In the genomic region with DNA sequence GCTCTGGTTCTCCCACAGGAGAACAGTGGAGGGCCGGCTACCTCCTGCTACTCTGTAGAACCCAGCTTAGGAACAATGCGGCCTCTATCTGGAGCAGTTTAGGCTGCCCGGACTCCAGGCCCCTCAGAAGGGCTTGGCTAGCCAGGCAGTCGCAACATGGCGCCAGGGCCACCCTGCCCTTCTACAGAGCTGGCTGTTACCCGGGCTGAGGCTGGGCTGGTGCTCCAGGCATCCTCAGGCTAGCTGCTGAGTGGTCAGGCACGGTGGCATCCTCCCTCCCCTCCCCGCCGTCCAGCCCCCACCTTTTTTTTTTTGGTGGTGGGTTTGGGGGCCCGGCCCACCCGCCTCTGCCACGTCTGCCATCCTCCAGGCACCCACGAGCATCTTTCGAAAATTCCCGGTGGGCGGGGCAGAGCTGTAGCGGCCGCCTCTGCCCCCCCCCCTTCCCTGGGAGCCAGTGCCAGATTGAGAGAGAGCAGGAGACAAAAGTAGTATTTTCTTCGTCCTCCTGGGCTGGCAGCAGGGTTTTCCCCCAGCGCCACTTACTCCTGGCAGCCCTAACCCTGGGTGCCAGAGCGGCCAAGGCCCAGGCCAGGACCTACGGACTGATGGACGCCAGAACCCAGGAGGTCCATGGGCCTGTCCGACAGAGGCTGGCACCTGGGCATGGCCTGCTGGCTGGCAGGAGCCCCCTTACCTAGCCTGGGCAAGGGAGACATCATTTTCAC, we compare ENCODE assay signal across 8 mouse cellular contexts. TPM values are rescaled to one million over a fixed set of nuclear protein-coding genes. Genes with fewer than 3 reads are reported as not detected.
DNase-seq lines count a peak whose midpoint lies in the region; ATAC-seq lines count a peak whose summit lies in the region.

No protein-coding gene starts in this region.

- H3K9me3 ChIP-seq in lung, embryonic 15.5 days: no peaks in the 10 kb centered on the region
- H3K9me3 ChIP-seq in midbrain, embryonic 16.5 days (replicated peaks; ENCODE audit: control insufficient read depth, low read length, poor library complexity, severe bottlenecking): no peaks in the 10 kb centered on the region

- H3K9ac ChIP-seq in lung, embryonic 15.5 days: no peak overlapping the region
- peak overlapping the region; percentile 59 for H3K9ac ChIP-seq in midbrain, embryonic 16.5 days (ENCODE audit: low read depth, low read length)

- 74% methylated on average over 21 of the region's 24 CpGs for WGBS in lung, embryonic 15.5 days
- 65% methylated on average over 24 of the region's 24 CpGs for WGBS in midbrain, embryonic 16.5 days

- ATAC-seq in lung, embryonic 15.5 days (ENCODE audit: borderline replicate concordance, extremely low read depth, low FRiP score, low TSS enrichment): no peak
- ATAC-seq in midbrain, embryonic 16.5 days: peak; percentile 68

- H3K27me3 ChIP-seq in lung, embryonic 15.5 days: no peaks in the 10 kb centered on the region
- H3K27me3 ChIP-seq in midbrain, embryonic 16.5 days (ENCODE audit: control insufficient read depth, insufficient read depth, low read depth, low read length): no peaks in the 10 kb centered on the region

- peaks cover 27% of the 10 kb centered on the region for H3K36me3 ChIP-seq in lung, embryonic 15.5 days
- H3K36me3 ChIP-seq in midbrain, embryonic 16.5 days (ENCODE audit: control insufficient read depth, insufficient read depth, low read length): no peaks in the 10 kb centered on the region

- DNase-seq in cerebellum, adult 11-12 months: peak; percentile 84
- no peak for DNase-seq in cerebellum, adult 8-10 months
- no peak for DNase-seq in lung, postnatal 14 days
- peak; percentile 44 to 80 for DNase-seq in frontal cortex, adult 2 months (ENCODE audit: extremely low spot score in 1 of 2, low spot score in 1 of 2)
- DNase-seq in spleen, postnatal 10 days (ENCODE audit: low spot score in 2 of 2): no peak
- DNase-seq in ovary, adult 18-20 months (ENCODE audit: low spot score): no peak

- peak overlapping the region; percentile 23; the same call in 1 of the 2 replicates for H3K4me2 ChIP-seq in lung, embryonic 15.5 days
- peak overlapping the region; percentile 54 for H3K4me2 ChIP-seq in midbrain, embryonic 16.5 days (ENCODE audit: low read length)

- peaks cover 72% of the 10 kb centered on the region for H3K4me1 ChIP-seq in lung, embryonic 15.5 days
- peaks cover 34% of the 10 kb centered on the region for H3K4me1 ChIP-seq in midbrain, embryonic 16.5 days (ENCODE audit: control insufficient read depth, insufficient read depth, low read length)

- peak overlapping the region; percentile 52; the same call in 1 of the 2 replicates for H3K27ac ChIP-seq in lung, embryonic 15.5 days
- peak overlapping the region; percentile 84 for H3K27ac ChIP-seq in midbrain, embryonic 16.5 days (ENCODE audit: low read length)

- 0 out of 2 replicates have a peak overlapping the region, but pooled peaks have one; percentile 3 for H3K4me3 ChIP-seq in lung, embryonic 15.5 days
- peak overlapping the region; percentile 28 for H3K4me3 ChIP-seq in midbrain, embryonic 16.5 days (ENCODE audit: low read depth, low read length)

RNA-seq across cellular contexts. Expression of a gene that starts 55.6 kb away (rescaled TPM):
- 4.3 and 4.9 TPM in 2 replicates for polyA plus RNA-seq in lung, embryonic 15.5 days (2015; fragmentation: Nextera tagmentation; extraction: Ambion mirVana)
- polyA plus RNA-seq in frontal cortex, adult 2 months (2012; rRNA removed): 1.4 and 1.5 TPM in 2 replicates
- 1.5 and 1.9 TPM in 2 replicates for polyA plus RNA-seq in midbrain, embryonic 16.5 days (2015; fragmentation: Nextera tagmentation; extraction: Ambion mirVana)

Comparison
In these comparisons a context has a peak if more than half of its experiments do, and no peak if none do; other contexts are left out.
1. DNase-seq: peak in cerebellum, adult 11-12 months (single experiment) and frontal cortex, adult 2 months (2 of 2); none in cerebellum, adult 8-10 months (single experiment), lung, postnatal 14 days (single experiment), spleen, postnatal 10 days (0 of 2) and ovary, adult 18-20 months (single experiment).